Mouse (Mus musculus): ENCODE measurements around the gene Duxbl2. TPM values are rescaled to one million over a fixed set of nuclear protein-coding genes. Genes with fewer than 3 reads are reported as not detected.
"Not testable (repeated sequence)": the region's sequence is repeated elsewhere in the genome, so short reads cannot be mapped to it uniquely, and the experiment has no call there.

The Duxbl2 gene
- polyA plus RNA-seq, 1 experiment from 2014 or later, result 1.0 TPM

DNA sequence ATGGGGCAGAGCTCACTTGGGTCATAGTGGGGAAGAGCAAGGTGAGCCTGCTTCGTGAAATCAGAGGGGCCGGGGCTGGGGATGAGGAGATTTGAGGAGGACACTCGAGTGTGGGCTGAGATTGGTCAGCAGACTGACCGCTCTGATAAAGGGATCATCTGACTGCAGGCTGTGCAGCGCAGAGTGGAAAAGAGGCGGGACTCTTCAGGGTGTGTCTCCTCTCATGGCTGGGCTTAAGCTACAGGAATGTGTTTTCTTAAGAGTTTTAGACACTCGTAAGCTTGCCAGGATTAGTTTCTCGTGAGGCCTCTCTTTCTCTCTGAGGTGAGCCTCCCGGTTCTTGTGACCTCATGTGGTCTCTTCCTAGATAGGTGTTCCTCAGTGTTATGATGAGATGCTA, 43.0 kb downstream of the Duxbl2 start:
- H3K4me1 ChIP-seq (ENCODE audit: control insufficient read depth, insufficient read depth, low read depth, low read length); H3K4me3 ChIP-seq (ENCODE audit: low read length); H3K27me3 ChIP-seq (replicated peaks; ENCODE audit: control insufficient read depth, insufficient read depth, low read length); H3K4me2 ChIP-seq (ENCODE audit: low read length); H3K27ac ChIP-seq (ENCODE audit: low read depth, low read length); H3K36me3 ChIP-seq (ENCODE audit: control insufficient read depth, insufficient read depth, low read length); H3K9me3 ChIP-seq (ENCODE audit: control insufficient read depth, low read length); ATAC-seq; H3K9ac ChIP-seq (ENCODE audit: low read depth, low read length): not testable (repeated sequence)
- no CpG with 5 or more reads among the region's 9 CpGs for WGBS

DNA sequence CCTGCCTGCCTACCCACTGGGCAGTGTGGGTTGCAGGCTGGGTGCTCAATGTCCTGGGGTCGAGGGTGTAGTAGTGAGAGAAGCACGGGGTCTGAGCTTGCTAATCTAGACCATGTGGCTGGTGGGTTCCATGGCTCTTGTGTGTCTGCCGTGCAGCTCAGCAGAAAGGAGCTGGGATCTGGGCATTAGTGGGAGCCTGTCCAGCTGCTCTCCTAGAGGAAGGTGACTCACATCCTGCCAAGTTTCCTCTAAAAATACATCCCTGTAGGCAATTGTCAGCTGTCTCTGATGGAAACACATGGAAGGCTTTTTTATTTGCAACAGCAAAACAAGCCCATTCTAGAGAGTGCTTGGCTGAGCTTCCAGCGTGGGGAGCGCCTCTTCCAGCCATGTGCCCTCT, 44.3 kb downstream of the Duxbl2 start:
- H3K9me3 ChIP-seq (ENCODE audit: control insufficient read depth, low read length); H3K4me3 ChIP-seq (ENCODE audit: low read length); H3K27ac ChIP-seq (ENCODE audit: low read depth, low read length); H3K4me1 ChIP-seq (ENCODE audit: control insufficient read depth, insufficient read depth, low read depth, low read length); H3K36me3 ChIP-seq (ENCODE audit: control insufficient read depth, insufficient read depth, low read length); ATAC-seq; H3K9ac ChIP-seq (ENCODE audit: low read depth, low read length); H3K4me2 ChIP-seq (ENCODE audit: low read length); H3K27me3 ChIP-seq (replicated peaks; ENCODE audit: control insufficient read depth, insufficient read depth, low read length): not testable (repeated sequence)
- WGBS, result no CpG with 5 or more reads among the region's 5 CpGs

DNA sequence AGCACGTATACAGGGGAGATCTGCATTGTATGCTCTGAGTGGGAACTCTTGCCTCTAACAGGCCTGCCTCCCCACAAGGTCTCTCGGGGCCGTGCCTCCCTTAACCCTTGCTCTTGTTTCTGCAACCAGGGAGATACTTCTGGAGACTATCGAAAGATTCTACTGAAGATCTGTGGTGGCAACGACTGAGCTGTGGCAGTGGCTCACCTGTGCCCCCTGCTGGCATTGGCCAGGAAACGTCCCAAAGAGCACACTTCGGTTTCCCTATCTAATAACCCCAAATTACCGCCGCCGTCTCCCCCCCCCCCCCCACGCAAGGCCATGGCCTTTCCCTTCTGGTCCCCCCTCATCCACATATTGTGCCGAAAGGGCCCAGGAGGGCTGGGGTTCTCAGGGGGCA, 47.1 kb downstream of the Duxbl2 start:
- not testable (repeated sequence) for H3K9me3 ChIP-seq (ENCODE audit: control insufficient read depth, low read length)

DNA sequence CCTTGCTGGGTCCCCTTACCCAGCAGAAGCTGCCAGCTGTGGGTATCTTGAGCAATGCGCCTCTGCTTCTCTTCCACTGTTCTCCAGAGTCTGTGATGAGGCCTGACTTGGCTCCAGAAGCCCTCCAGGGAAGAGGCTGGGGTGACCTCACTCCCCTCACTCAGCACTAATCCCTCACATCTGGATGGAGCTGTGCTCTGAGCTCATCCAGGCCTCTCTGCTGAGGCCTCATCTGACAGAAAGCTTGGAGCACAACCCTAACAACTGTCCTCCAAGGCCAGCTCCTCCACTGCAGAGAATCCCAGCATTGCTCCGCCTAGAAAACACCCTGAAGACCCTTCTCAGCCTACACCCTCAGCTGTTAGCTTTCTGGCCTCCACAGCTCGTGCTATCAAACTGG, 55.8 kb downstream of the Duxbl2 start:
- H3K9me3 ChIP-seq (ENCODE audit: control insufficient read depth, low read length); H3K36me3 ChIP-seq (ENCODE audit: control insufficient read depth, insufficient read depth, low read length); H3K4me3 ChIP-seq (ENCODE audit: low read length); H3K9ac ChIP-seq (ENCODE audit: low read depth, low read length); H3K27ac ChIP-seq (ENCODE audit: low read depth, low read length); ATAC-seq; H3K27me3 ChIP-seq (replicated peaks; ENCODE audit: control insufficient read depth, insufficient read depth, low read length); H3K4me2 ChIP-seq (ENCODE audit: low read length); H3K4me1 ChIP-seq (ENCODE audit: control insufficient read depth, insufficient read depth, low read depth, low read length): not testable (repeated sequence)
- no CpG with 5 or more reads among the region's 3 CpGs for WGBS

More for the DNA sequence above, 47.1 kb downstream of the Duxbl2 start:
- H3K4me3 ChIP-seq (ENCODE audit: low read length); H3K27me3 ChIP-seq (replicated peaks; ENCODE audit: control insufficient read depth, insufficient read depth, low read length); H3K4me1 ChIP-seq (ENCODE audit: control insufficient read depth, insufficient read depth, low read depth, low read length); H3K9ac ChIP-seq (ENCODE audit: low read depth, low read length); ATAC-seq; H3K27ac ChIP-seq (ENCODE audit: low read depth, low read length); H3K36me3 ChIP-seq (ENCODE audit: control insufficient read depth, insufficient read depth, low read length); H3K4me2 ChIP-seq (ENCODE audit: low read length): not testable (repeated sequence)
- no CpG with 5 or more reads among the region's 12 CpGs for WGBS

DNA sequence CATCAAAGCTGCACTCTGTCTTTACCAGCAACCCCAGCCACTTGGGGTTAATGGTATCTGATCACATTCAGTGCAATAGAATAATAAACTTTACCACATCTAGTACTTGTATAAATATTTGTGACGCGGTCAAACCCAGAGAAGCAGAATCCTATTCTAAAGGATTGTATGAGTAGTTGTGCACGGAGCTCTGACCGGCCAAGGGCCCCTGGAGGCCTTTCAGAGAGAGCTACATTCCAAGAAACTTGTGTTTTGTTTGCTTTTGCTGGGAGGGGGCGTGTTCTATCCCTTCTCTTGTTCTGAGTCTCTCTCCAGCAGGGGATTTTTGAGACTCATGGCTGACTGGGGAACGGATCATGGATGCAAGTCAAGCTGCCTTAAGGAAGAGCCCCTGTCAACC, 56.9 kb downstream of the Duxbl2 start:
- H3K4me2 ChIP-seq (ENCODE audit: low read length); H3K4me3 ChIP-seq (ENCODE audit: low read length); H3K27ac ChIP-seq (ENCODE audit: low read depth, low read length); H3K27me3 ChIP-seq (replicated peaks; ENCODE audit: control insufficient read depth, insufficient read depth, low read length); H3K4me1 ChIP-seq (ENCODE audit: control insufficient read depth, insufficient read depth, low read depth, low read length); H3K36me3 ChIP-seq (ENCODE audit: control insufficient read depth, insufficient read depth, low read length); H3K9me3 ChIP-seq (ENCODE audit: control insufficient read depth, low read length); H3K9ac ChIP-seq (ENCODE audit: low read depth, low read length); ATAC-seq: not testable (repeated sequence)
- WGBS, result no CpG with 5 or more reads among the region's 6 CpGs

Other genes with a start within 250 kb of the Duxbl2 start
- gene Plac9a, start 215.2 kb upstream of the Duxbl2 start, polyA plus RNA-seq (2015; fragmentation: Nextera tagmentation; extraction: Ambion mirVana), result not detected in 2 replicates
- 4.7 and 6.7 TPM in 2 replicates for gene Tmem254a, start 190.7 kb upstream of the Duxbl2 start, polyA plus RNA-seq (2015; fragmentation: Nextera tagmentation; extraction: Ambion mirVana)
- not detected in 2 replicates for gene Cphx1, start 180.0 kb upstream of the Duxbl2 start, polyA plus RNA-seq (2015; fragmentation: Nextera tagmentation; extraction: Ambion mirVana)
- 1.3 and 1.7 TPM in 2 replicates for gene Duxbl1, start 139.8 kb upstream of the Duxbl2 start, polyA plus RNA-seq (2015; fragmentation: Nextera tagmentation; extraction: Ambion mirVana)
- 8.4 and 8.6 TPM in 2 replicates for gene Gm9780, start 75.6 kb upstream of the Duxbl2 start, polyA plus RNA-seq (2015; fragmentation: Nextera tagmentation; extraction: Ambion mirVana)
- gene Tmem254c, start 51.0 kb upstream of the Duxbl2 start, polyA plus RNA-seq (2015; fragmentation: Nextera tagmentation; extraction: Ambion mirVana), result 31.1 and 32.6 TPM in 2 replicates
- not detected in 2 replicates for gene Cphx2, start 36.8 kb upstream of the Duxbl2 start, polyA plus RNA-seq (2015; fragmentation: Nextera tagmentation; extraction: Ambion mirVana)
- not detected in 2 replicates for gene Cphx3, start 36.1 kb upstream of the Duxbl2 start, polyA plus RNA-seq (2015; fragmentation: Nextera tagmentation; extraction: Ambion mirVana)
- gene Plac9b, start 64.1 kb downstream of the Duxbl2 start, polyA plus RNA-seq (2015; fragmentation: Nextera tagmentation; extraction: Ambion mirVana), result 6.0 and 12.7 TPM in 2 replicates
- gene Tmem254b, start 88.7 kb downstream of the Duxbl2 start, polyA plus RNA-seq (2015; fragmentation: Nextera tagmentation; extraction: Ambion mirVana), result 34.1 and 36.7 TPM in 2 replicates
- 0.60 and 1.2 TPM in 2 replicates for gene Duxbl3, start 139.6 kb downstream of the Duxbl2 start, polyA plus RNA-seq (2015; fragmentation: Nextera tagmentation; extraction: Ambion mirVana)

All from hindbrain, embryonic 16.5 days (tissue).